Mouse (Mus musculus) stomach, embryonic 14.5 days (tissue): ENCODE measurements at regions not wholly inside any gene's neighbourhood (a gene's known extent, or its start where the extent isn't known, plus 50 kb on each side); places are given as distances from the start of the nearest gene placed in this dataset.

Source experiments
- ATAC-seq: fragments of 200-750 bp; cut with Nextera tagmentation; 2 replicates; pipeline ENCODE4 v1.8.0; 2017; ENCODE audit warnings: low read depth, moderate TSS enrichment; ENCODE audit not compliant: insufficient number of reproducible peaks, insufficient read depth, low FRiP score
- H3K27ac ChIP-seq: fragments of 300-500 bp; sonication (generic); 2 replicates; pipeline ENCODE4 v1.5.1; 2014; ENCODE audit warnings: mild to moderate bottlenecking, low read length, moderate library complexity, mixed read lengths
- H3K27me3 ChIP-seq: fragments of 300-500 bp; sonication (generic); 2 replicates; pipeline ENCODE4 v1.6.1; 2014; ENCODE audit warnings: low read length, control low read depth, mixed read lengths; ENCODE audit not compliant: control insufficient read depth, insufficient read depth
- H3K36me3 ChIP-seq: fragments of 300-500 bp; sonication (generic); 2 replicates; pipeline ENCODE4 v1.6.1; 2014; ENCODE audit warnings: mild to moderate bottlenecking, control low read depth, low read length, moderate library complexity, mixed read lengths; ENCODE audit not compliant: control insufficient read depth, insufficient read depth
- H3K4me1 ChIP-seq: fragments of 300-500 bp; sonication (generic); 2 replicates; pipeline ENCODE4 v1.6.1; 2014; ENCODE audit warnings: low read length, control low read depth, mixed read lengths; ENCODE audit not compliant: control insufficient read depth, insufficient read depth
- H3K4me2 ChIP-seq: fragments of 300-500 bp; sonication (generic); replicated peaks from 2 replicates; pipeline ENCODE4 v1.6.1; 2014; ENCODE audit warnings: low read depth, low read length, control low read depth
- H3K4me3 ChIP-seq: fragments of 300-500 bp; sonication (generic); 2 replicates; pipeline ENCODE4 v1.5.1; 2014; ENCODE audit warnings: low read depth, low read length, control low read depth
- H3K9ac ChIP-seq: fragments of 300-500 bp; sonication (generic); replicated peaks from 2 replicates; pipeline ENCODE4 v1.6.1; 2014; ENCODE audit warnings: low read depth, mild to moderate bottlenecking, control low read depth, low read length, moderate library complexity, mixed read lengths
- H3K9me3 ChIP-seq: fragments of 300-500 bp; sonication (generic); 2 replicates; pipeline ENCODE4 v1.6.1; 2016; ENCODE audit warnings: low read depth, low read length, control low read depth; ENCODE audit not compliant: control insufficient read depth
- WGBS: fragments of 180-500 bp; shearing (Covaris S2); extraction: QIAGEN DNeasy Blood & Tissue Kit; methylation state at CpG from one replicate; pipeline ENCODE4 v1.1.7; 2014; 5-methylcytosine and 5-hydroxymethylcytosine counted together

- Histone ChIP-seq H3K9me3 (no peaks in the 10 kb centered on the region), H3K4me1 (peaks cover 5% of the 10 kb centered on the region; the same call in 1 of the 2 replicates), H3K27ac (no peak overlapping the region), H3K9ac (no peak overlapping the region), H3K27me3 (no peaks in the 10 kb centered on the region), H3K4me3 (no peak overlapping the region), H3K36me3 (no peaks in the 10 kb centered on the region), H3K4me2 (no peak overlapping the region)
- no peak for ATAC-seq
- WGBS: 88% methylated on average over 7 of the region's 7 CpGs
Measured at GRCm38 (mm10) chr14:76749178-76749577, 192.5 kb upstream of the Serp2 start.

- whole genome bisulfite sequencing: 92% methylated on average over 2 of the region's 2 CpGs
- no peak overlapping the region for H3K27ac ChIP-seq
- no peaks in the 10 kb centered on the region for H3K9me3 ChIP-seq
- H3K36me3 ChIP-seq: no peaks in the 10 kb centered on the region
- no peak overlapping the region for H3K4me3 ChIP-seq
- no peak overlapping the region for H3K9ac ChIP-seq
- peaks cover 5% of the 10 kb centered on the region; the same call in 1 of the 2 replicates for H3K4me1 ChIP-seq
- H3K27me3 ChIP-seq: no peaks in the 10 kb centered on the region
- H3K4me2 ChIP-seq: no peak overlapping the region
- ATAC-seq: no peak
Measured at GRCm38 (mm10) chr14:76748711-76749110, 192.0 kb upstream of the Serp2 start.

GRCm38 (mm10) chr14:76747814-76748213, 191.1 kb upstream of the Serp2 start:
- WGBS: 92% methylated on average over 5 of the region's 5 CpGs
- no peak for ATAC-seq
- Histone ChIP-seq H3K27ac (no peak overlapping the region), H3K36me3 (no peaks in the 10 kb centered on the region), H3K9ac (no peak overlapping the region), H3K4me2 (no peak overlapping the region), H3K4me3 (no peak overlapping the region), H3K9me3 (no peaks in the 10 kb centered on the region), H3K4me1 (peaks cover 5% of the 10 kb centered on the region; the same call in 1 of the 2 replicates), H3K27me3 (no peaks in the 10 kb centered on the region)

GRCm38 (mm10) chr14:76746282-76746681, 189.6 kb upstream of the Serp2 start:
- no peaks in the 10 kb centered on the region for H3K36me3 ChIP-seq
- no peaks in the 10 kb centered on the region for H3K9me3 ChIP-seq
- WGBS: 92% methylated on average over 10 of the region's 10 CpGs
- peaks cover 5% of the 10 kb centered on the region; the same call in 1 of the 2 replicates for H3K4me1 ChIP-seq
- H3K4me2 ChIP-seq: no peak overlapping the region
- H3K4me3 ChIP-seq: no peak overlapping the region
- H3K9ac ChIP-seq: no peak overlapping the region
- H3K27me3 ChIP-seq: no peaks in the 10 kb centered on the region
- H3K27ac ChIP-seq: no peak overlapping the region
- no peak for ATAC-seq

GRCm38 (mm10) chr14:76744674-76745433, 188.2 kb upstream of the Serp2 start:
- 0 out of 2 replicates have a peak, but pooled peaks have one; percentile 62 for ATAC-seq
- Histone ChIP-seq H3K4me2 (no peak overlapping the region), H3K27ac (0 out of 2 replicates have a peak overlapping the region, but pooled peaks have one; percentile 6), H3K9me3 (no peaks in the 10 kb centered on the region), H3K36me3 (no peaks in the 10 kb centered on the region), H3K9ac (no peak overlapping the region), H3K4me1 (peaks cover 5% of the 10 kb centered on the region; the same call in 1 of the 2 replicates), H3K4me3 (no peak overlapping the region), H3K27me3 (no peaks in the 10 kb centered on the region)
- WGBS: 48% methylated on average over 23 of the region's 23 CpGs

- no peaks in the 10 kb centered on the region for H3K27me3 ChIP-seq
- H3K36me3 ChIP-seq: no peaks in the 10 kb centered on the region
- H3K9me3 ChIP-seq: no peaks in the 10 kb centered on the region
- H3K9ac ChIP-seq: no peak overlapping the region
- ATAC-seq: no peak
- 90% methylated on average over 5 of the region's 5 CpGs for WGBS
- no peak overlapping the region for H3K27ac ChIP-seq
- H3K4me1 ChIP-seq: peaks cover 5% of the 10 kb centered on the region; the same call in 1 of the 2 replicates
- no peak overlapping the region for H3K4me3 ChIP-seq
- H3K4me2 ChIP-seq: no peak overlapping the region
Measured at GRCm38 (mm10) chr14:76742297-76742696, 185.6 kb upstream of the Serp2 start.

GRCm38 (mm10) chr14:76739836-76740597, 183.3 kb upstream of the Serp2 start:
- Histone ChIP-seq H3K9ac (no peak overlapping the region), H3K4me3 (no peak overlapping the region), H3K27ac (no peak overlapping the region), H3K36me3 (no peaks in the 10 kb centered on the region), H3K4me1 (peaks cover 5% of the 10 kb centered on the region; the same call in 1 of the 2 replicates), H3K27me3 (no peaks in the 10 kb centered on the region), H3K4me2 (no peak overlapping the region), H3K9me3 (no peaks in the 10 kb centered on the region)
- WGBS: 65% methylated on average over 25 of the region's 25 CpGs
- no peak for ATAC-seq

GRCm38 (mm10) chr14:76735997-76736396, 179.3 kb upstream of the Serp2 start:
- WGBS: 85% methylated on average over 5 of the region's 5 CpGs
- no peak for ATAC-seq
- Histone ChIP-seq H3K27ac (no peak overlapping the region), H3K36me3 (no peaks in the 10 kb centered on the region), H3K4me3 (no peak overlapping the region), H3K4me1 (no peaks in the 10 kb centered on the region), H3K27me3 (no peaks in the 10 kb centered on the region), H3K9me3 (no peaks in the 10 kb centered on the region), H3K9ac (no peak overlapping the region), H3K4me2 (no peak overlapping the region)
